Mouse (Mus musculus) lung, embryonic 14.5 days (tissue): ENCODE data around the gene Gcnt4. TPM values are rescaled to one million over a fixed set of nuclear protein-coding genes. Genes with fewer than 3 reads are reported as not detected.

ENCODE experiments used
- ATAC-seq: fragments of 200-750 bp; cut with Nextera tagmentation; 2 replicates; pipeline ENCODE4 v1.8.0; 2017; ENCODE audit warnings: mild to moderate bottlenecking, moderate TSS enrichment, moderate library complexity; ENCODE audit not compliant: insufficient read depth
- DNase-seq: peaks from one replicate; pipeline ENCODE4 v3.0.0-alpha.2; 2015
- H3K27ac ChIP-seq: fragments of 300-500 bp; sonication (generic); 2 replicates; pipeline ENCODE4 v1.5.1; 2014; ENCODE audit warnings: low read depth, mild to moderate bottlenecking, moderate library complexity
- H3K27me3 ChIP-seq: fragments of 300-500 bp; sonication (generic); 2 replicates; pipeline ENCODE4 v1.6.1; 2014; ENCODE audit warnings: low read length, control low read depth; ENCODE audit not compliant: insufficient read depth
- H3K36me3 ChIP-seq: fragments of 300-500 bp; sonication (generic); 2 replicates; pipeline ENCODE4 v1.6.1; 2014; ENCODE audit warnings: control low read depth; ENCODE audit not compliant: insufficient read depth
- H3K4me1 ChIP-seq: fragments of 300-500 bp; sonication (generic); 2 replicates; pipeline ENCODE4 v1.6.1; 2014; ENCODE audit warnings: antibody characterized with exemption, control low read depth; ENCODE audit not compliant: insufficient read depth
- H3K4me2 ChIP-seq: fragments of 300-500 bp; sonication (generic); 2 replicates; pipeline ENCODE4 v1.6.1; 2014; ENCODE audit warnings: mild to moderate bottlenecking
- H3K4me3 ChIP-seq: fragments of 300-500 bp; sonication (generic); 2 replicates; pipeline ENCODE4 v1.5.1; 2014; ENCODE audit warnings: low read depth, low read length
- H3K9ac ChIP-seq: fragments of 300-500 bp; sonication (generic); 2 replicates; pipeline ENCODE4 v1.6.1; 2014
- H3K9me3 ChIP-seq: fragments of 300-500 bp; sonication (generic); 2 replicates; pipeline ENCODE4 v1.6.1; 2016; ENCODE audit warnings: low read depth, low read length, control low read depth
- CTCF ChIP-seq: IDR thresholded peaks from 2 replicates; pipeline ENCODE4 v1.5.1; 2016; ENCODE audit warnings: antibody characterized with exemption, low read depth
- WGBS: fragments of 180-500 bp; shearing (Covaris S2); extraction: QIAGEN DNeasy Blood & Tissue Kit; methylation state at CpG from one replicate; pipeline ENCODE4 v1.1.7; 2014; 5-methylcytosine and 5-hydroxymethylcytosine counted together
- polyA plus RNA-seq: library from polyadenylated mRNA; unstranded; fragments of >200 nt; fragmentation: Nextera tagmentation; extraction: Ambion mirVana; gene quantifications from 2 replicates; pipeline ENCODE4 v1.2.1, GENCODE M21; 2014

Gcnt4 gene
- polyA plus RNA-seq, 1 experiment from 2014 or later: 0.13 TPM

DNA sequence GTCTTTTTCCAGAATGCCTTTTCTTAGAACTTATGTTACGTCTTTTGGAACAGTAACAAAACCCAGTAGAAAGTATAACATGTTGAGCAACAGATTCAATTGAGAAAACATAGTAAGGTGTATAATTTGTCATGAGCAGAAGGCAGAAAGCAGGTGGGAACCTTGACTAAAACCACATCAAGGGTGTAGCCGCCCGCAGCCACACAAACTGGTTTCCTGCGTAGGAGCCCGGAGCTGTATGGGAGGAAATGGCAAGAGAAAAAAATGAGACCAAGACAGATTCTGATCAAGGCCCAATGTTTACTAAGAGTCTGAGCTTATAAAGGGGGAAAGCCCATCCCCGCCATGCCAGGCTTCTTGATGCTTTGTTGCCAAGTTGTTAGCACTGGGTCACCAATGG is 32.0 kb downstream of the Gcnt4 start:
- no peak for TF ChIP-seq CTCF
- H3K4me2 ChIP-seq: no peak overlapping the region
- H3K27ac ChIP-seq: no peak overlapping the region
- H3K9me3 ChIP-seq: no peaks in the 10 kb centered on the region
- 88% methylated on average over 6 of the region's 6 CpGs for WGBS
- DNase-seq: no peak
- H3K36me3 ChIP-seq: no peaks in the 10 kb centered on the region
- no peak overlapping the region for H3K4me3 ChIP-seq
- no peaks in the 10 kb centered on the region for H3K4me1 ChIP-seq
- no peak for ATAC-seq
- no peak overlapping the region for H3K9ac ChIP-seq
- no peaks in the 10 kb centered on the region for H3K27me3 ChIP-seq

DNA sequence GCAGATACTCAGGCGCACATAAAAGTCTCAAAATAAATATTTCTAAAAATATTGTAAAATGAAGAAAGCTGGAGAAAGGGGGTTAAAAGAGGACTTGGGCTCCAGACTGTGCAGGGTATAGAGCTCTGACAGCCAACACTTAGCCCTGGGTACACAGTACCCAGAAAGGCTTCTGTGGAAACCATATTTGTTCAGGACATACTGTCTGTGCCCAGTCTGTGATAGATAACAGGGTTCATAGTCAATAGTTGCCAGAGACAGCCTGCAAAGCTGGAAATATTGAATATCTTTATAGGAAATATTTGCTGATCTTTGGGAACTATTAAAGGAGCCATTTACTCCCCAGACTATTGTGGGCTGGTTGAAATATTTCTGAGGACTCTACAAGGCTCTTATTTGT is 35.5 kb downstream of the Gcnt4 start:
- TF ChIP-seq CTCF: no peak
- WGBS: 65% methylated on average over 1 of the region's 1 CpGs

DNA sequence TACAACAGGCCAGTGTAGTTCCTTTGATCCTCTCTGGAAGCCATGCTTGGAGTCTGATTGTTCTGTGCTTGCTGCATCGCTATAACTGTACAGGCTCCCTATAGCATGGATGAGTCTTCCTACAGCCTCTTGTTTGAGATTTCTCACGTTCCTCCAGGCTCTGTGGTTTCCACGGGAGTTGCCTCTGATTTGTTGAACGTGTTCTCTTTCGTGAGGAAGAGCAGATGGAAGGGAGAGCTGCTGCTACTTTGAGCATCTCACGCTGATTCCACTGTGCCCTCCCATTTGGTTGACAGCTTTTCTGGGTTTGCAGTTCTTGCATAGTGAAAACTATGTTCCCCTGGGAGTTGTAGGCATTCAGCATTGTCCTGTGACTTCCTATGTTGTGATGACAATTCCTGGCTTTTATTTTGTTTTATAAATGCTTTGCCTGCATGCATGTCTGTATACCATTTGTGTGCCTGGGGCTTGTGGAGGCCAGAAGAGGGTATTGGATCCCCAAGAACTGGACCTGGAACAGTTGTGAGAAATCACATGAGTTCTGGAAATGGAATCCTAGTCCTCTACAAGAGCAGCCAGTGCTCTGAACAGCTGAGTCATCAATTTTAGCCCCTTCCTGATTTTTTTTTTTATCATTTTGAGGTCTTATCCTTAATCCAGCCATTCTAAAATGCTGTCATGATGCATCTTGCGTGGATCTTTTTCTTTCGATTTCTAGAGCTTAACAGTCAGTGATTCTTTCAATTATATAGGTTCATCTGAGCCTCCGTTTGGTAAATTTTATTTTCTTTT is 37.1 kb downstream of the Gcnt4 start:
- H3K27me3 ChIP-seq: no peaks in the 10 kb centered on the region
- no peak overlapping the region for H3K4me2 ChIP-seq
- no peaks in the 10 kb centered on the region for H3K36me3 ChIP-seq
- no peaks in the 10 kb centered on the region for H3K9me3 ChIP-seq
- no peak for TF ChIP-seq CTCF
- H3K9ac ChIP-seq: no peak overlapping the region
- H3K4me1 ChIP-seq: no peaks in the 10 kb centered on the region
- no peak for ATAC-seq
- no peak overlapping the region for H3K4me3 ChIP-seq
- DNase-seq: no peak
- H3K27ac ChIP-seq: no peak overlapping the region
- 75% methylated on average over 9 of the region's 9 CpGs for whole genome bisulfite sequencing

More for the DNA sequence above, 35.5 kb downstream of the Gcnt4 start:
- H3K9me3 ChIP-seq: no peaks in the 10 kb centered on the region
- H3K36me3 ChIP-seq: no peaks in the 10 kb centered on the region
- DNase-seq (no peak), ATAC-seq (no peak)
- H3K4me1 ChIP-seq: no peaks in the 10 kb centered on the region
- no peak overlapping the region for H3K4me2 ChIP-seq
- no peak overlapping the region for H3K4me3 ChIP-seq
- H3K9ac ChIP-seq: no peak overlapping the region
- no peak overlapping the region for H3K27ac ChIP-seq
- H3K27me3 ChIP-seq: no peaks in the 10 kb centered on the region

DNA sequence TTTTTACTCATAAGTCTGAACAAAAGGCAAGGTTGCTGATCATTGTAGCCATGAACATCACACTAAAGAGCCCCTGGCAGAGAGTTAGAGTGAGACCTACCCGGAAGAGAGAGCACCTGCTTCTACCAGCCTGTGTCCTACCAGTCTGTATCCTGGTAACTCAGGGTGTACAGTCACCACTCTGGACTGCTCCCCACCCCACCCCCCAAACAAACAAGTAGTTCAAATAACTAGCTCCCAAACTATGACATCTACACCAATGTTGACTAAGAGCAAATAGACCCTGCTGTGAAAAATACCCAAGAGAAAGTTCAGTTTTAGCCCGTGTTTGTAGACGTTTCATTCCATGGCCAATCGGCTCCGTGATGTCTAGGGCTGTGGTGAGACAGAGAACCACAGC is 38.3 kb downstream of the Gcnt4 start:
- Histone ChIP-seq H3K27me3 (no peaks in the 10 kb centered on the region), H3K9me3 (no peaks in the 10 kb centered on the region), H3K4me1 (no peaks in the 10 kb centered on the region), H3K4me3 (no peak overlapping the region), H3K9ac (no peak overlapping the region), H3K27ac (no peak overlapping the region), H3K36me3 (no peaks in the 10 kb centered on the region), H3K4me2 (no peak overlapping the region)
- ATAC-seq (peak; percentile 75), DNase-seq (no peak)
- WGBS: 61% methylated on average over 5 of the region's 5 CpGs
- no peak for TF ChIP-seq CTCF

DNA sequence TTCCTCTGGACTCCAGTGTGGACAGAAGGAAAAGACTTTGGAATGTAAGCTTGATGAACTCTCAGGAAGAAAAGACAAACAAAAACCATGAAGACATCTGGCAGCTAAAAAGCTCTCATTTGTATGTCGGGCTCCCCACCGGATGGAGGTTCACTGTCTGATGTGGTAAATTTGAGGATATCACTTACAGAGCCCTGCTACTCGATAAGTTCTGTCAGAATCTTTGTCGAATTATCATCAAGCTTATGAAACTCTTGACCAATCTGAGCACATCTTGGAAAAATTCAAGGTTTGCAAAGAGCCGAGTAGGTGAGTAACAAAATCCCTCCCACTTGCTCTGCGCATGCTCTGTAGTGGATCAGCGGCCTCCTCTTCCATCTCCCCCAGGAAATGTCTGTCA is 40.5 kb downstream of the Gcnt4 start:
- Histone ChIP-seq H3K36me3 (no peaks in the 10 kb centered on the region), H3K27me3 (no peaks in the 10 kb centered on the region), H3K4me3 (no peak overlapping the region), H3K9ac (no peak overlapping the region), H3K27ac (no peak overlapping the region), H3K4me2 (no peak overlapping the region), H3K4me1 (no peaks in the 10 kb centered on the region), H3K9me3 (no peaks in the 10 kb centered on the region)
- ATAC-seq: no peak
- no peak for DNase-seq
- TF ChIP-seq CTCF: no peak
- WGBS: 68% methylated on average over 7 of the region's 7 CpGs

DNA sequence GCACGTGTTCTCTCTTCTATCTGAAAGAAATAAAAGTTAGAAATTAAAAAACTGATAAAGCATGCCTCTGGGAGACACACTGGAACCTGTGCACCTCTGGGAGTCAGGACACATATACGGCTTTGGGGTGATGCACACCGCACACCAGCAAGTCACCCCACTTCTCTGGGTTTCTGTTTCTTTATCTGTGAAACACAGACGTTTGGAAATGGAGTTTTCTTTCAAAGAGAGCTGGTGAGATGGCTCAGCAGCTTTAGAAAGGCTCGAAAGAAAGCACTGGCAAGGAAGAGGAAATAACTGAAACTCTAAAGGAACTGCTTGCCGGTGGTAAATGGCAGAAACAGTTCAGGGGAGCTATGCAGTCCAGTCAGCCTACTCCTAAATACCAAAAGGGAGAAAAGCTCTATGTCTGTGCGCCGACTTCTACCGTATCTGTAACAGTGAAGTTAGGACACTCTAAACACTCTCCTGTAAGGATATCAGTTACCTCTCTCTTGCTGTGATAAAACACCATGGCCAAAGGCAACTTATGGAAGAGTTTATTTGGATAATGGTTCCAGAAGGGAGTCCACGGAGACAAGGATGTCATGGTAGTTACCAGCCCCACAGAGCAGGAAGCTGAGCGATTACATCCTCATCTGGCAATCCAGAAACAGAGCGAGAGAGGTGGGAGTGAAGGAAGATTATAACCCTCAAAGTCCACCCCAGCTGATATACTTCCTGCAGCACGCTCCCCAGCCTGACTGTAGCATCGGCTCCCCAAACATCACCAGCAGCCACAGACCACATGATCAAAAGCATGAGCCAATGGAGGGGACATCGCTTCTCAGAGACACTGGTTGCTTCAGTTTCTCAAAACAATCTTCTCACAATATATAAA is 42.0 kb downstream of the Gcnt4 start:
- Histone ChIP-seq H3K4me1 (no peaks in the 10 kb centered on the region), H3K4me3 (no peak overlapping the region), H3K27ac (no peak overlapping the region), H3K9me3 (no peaks in the 10 kb centered on the region), H3K9ac (no peak overlapping the region), H3K4me2 (no peak overlapping the region), H3K36me3 (no peaks in the 10 kb centered on the region), H3K27me3 (no peaks in the 10 kb centered on the region)
- TF ChIP-seq CTCF: no peak
- ATAC-seq (peak; percentile 52; the same call in 1 of the 2 replicates), DNase-seq (peak; percentile 28)
- 71% methylated on average over 15 of the region's 15 CpGs for WGBS

DNA sequence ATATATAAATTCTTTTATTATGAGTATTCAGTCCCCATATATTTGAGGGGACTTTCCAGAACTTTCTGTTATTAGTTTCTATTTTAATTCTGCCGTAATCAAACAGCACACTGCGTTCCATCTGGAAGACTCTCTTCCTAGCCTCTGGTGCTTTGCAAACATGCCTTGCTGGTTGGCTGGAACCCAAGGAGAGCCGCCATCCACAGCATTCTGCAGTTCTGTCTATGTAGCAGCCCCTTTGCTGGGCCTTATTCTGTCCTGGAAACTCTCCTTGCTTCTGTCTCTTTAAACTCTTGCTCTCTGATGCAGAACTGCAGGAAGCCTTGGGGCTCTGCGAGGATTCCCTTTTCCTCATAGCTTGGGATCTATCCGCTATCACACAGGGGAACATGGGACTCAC is 42.6 kb downstream of the Gcnt4 start:
- H3K9ac ChIP-seq: no peak overlapping the region
- DNase-seq (peak; percentile 51), ATAC-seq (no peak)
- H3K27me3 ChIP-seq: no peaks in the 10 kb centered on the region
- no peaks in the 10 kb centered on the region for H3K9me3 ChIP-seq
- H3K4me1 ChIP-seq: no peaks in the 10 kb centered on the region
- H3K4me2 ChIP-seq: no peak overlapping the region
- H3K36me3 ChIP-seq: no peaks in the 10 kb centered on the region
- H3K4me3 ChIP-seq: no peak overlapping the region
- no peak for TF ChIP-seq CTCF
- no peak overlapping the region for H3K27ac ChIP-seq
- WGBS: 66% methylated on average over 5 of the region's 5 CpGs
